Comparison of ENCODE assay signal across 13 mouse cellular contexts in the genomic region with DNA sequence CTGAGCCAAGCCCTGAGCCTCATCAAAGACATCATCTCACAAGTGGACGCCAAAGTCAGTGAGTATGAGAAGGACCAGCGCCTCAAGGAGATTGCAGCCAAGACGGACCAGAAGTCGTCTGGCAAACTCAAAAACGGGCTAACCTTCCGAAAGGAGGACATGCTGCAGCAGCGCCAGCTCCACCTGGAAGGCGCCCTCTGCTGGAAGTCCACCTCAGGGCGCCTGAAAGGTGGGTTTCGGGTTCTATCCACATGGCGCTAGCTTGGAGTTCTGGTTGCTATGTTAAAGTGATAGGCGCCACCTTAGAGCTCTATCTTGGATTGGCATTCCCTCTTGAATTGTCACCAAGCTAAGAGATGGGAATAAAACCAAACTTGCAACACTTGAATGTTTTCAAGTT. TPM values are rescaled to one million over a fixed set of nuclear protein-coding genes. Genes with fewer than 3 reads are reported as not detected.
DNase-seq lines count a peak whose midpoint lies in the region; ATAC-seq and TF ChIP-seq lines count a peak whose summit lies in the region.
"Had no signal": no experiment of that assay in that cellular context is flagged by ENCODE, and none has a peak within 500 bp of the region (broad histone marks: within the 10 kb centered on the region; RNA-seq: fewer than 3 reads in every experiment).

No protein-coding gene starts in this region.

- ATAC-seq in hindbrain, embryonic 11.5 days (ENCODE audit: low FRiP score) = no peak
- no peak for ATAC-seq in hindbrain, embryonic 12.5 days (ENCODE audit: low FRiP score)
- no peak for ATAC-seq in stomach, postnatal 0 days (ENCODE audit: low FRiP score, low TSS enrichment)
- ATAC-seq: activated CD4-positive, CD25-positive, alpha-beta regulatory T cell, adult 4 months; midbrain, embryonic 15.5 days had no signal

- TF ChIP-seq CTCF in stomach, postnatal 0 days (IDR thresholded peaks at IDR 0.05; ENCODE audit: low read depth) = peak; percentile 65

- no peak for TF ChIP-seq EP300 in stomach, postnatal 0 days (optimal IDR thresholded peaks at IDR 0.05)

- H3K4me2 ChIP-seq in hindbrain, embryonic 11.5 days (replicated peaks; ENCODE audit: low read depth, low read length) = no peak overlapping the region
- H3K4me2 ChIP-seq in hindbrain, embryonic 12.5 days (replicated peaks) = no peak overlapping the region
- no peak overlapping the region for H3K4me2 ChIP-seq in stomach, postnatal 0 days (replicated peaks; ENCODE audit: low read depth)
- H3K4me2 ChIP-seq: hindbrain, embryonic 14.5 days; midbrain, embryonic 15.5 days had no signal

- H3K9ac ChIP-seq in hindbrain, embryonic 11.5 days (ENCODE audit: low read depth, low read length) = no peak overlapping the region
- no peak overlapping the region for H3K9ac ChIP-seq in hindbrain, embryonic 12.5 days
- no peak overlapping the region for H3K9ac ChIP-seq in stomach, postnatal 0 days (ENCODE audit: low read length)
- H3K9ac ChIP-seq: hindbrain, embryonic 14.5 days; midbrain, embryonic 15.5 days had no signal

- 0 out of 2 replicates have a peak, but pooled peaks cover 8% of the 10 kb centered on the region for H3K36me3 ChIP-seq in hindbrain, embryonic 11.5 days (ENCODE audit: control insufficient read depth, insufficient read depth, low read length)
- peaks cover 78% of the 10 kb centered on the region for H3K36me3 ChIP-seq in hindbrain, embryonic 12.5 days
- H3K36me3 ChIP-seq in stomach, postnatal 0 days (ENCODE audit: control insufficient read depth, insufficient read depth, low read length) = peaks cover 20% of the 10 kb centered on the region; the same call in 1 of the 2 replicates

- H3K27ac ChIP-seq in hindbrain, embryonic 11.5 days (ENCODE audit: low read depth, low read length) = no peak overlapping the region
- H3K27ac ChIP-seq in hindbrain, embryonic 12.5 days = no peak overlapping the region
- H3K27ac ChIP-seq in stomach, postnatal 0 days (replicated peaks) = no peak overlapping the region
- H3K27ac ChIP-seq: hindbrain, embryonic 14.5 days; midbrain, embryonic 15.5 days had no signal

- no peaks in the 10 kb centered on the region for H3K27me3 ChIP-seq in hindbrain, embryonic 11.5 days (ENCODE audit: control insufficient read depth, insufficient read depth, low read length)
- H3K27me3 ChIP-seq in hindbrain, embryonic 12.5 days = no peaks in the 10 kb centered on the region
- no peaks in the 10 kb centered on the region for H3K27me3 ChIP-seq in stomach, postnatal 0 days (ENCODE audit: control insufficient read depth, insufficient read depth, low read length)
- H3K27me3 ChIP-seq: midbrain, embryonic 15.5 days had no signal

- H3K4me3 ChIP-seq in hindbrain, embryonic 11.5 days (ENCODE audit: low read depth, low read length) = no peak overlapping the region
- no peak overlapping the region for H3K4me3 ChIP-seq in hindbrain, embryonic 12.5 days
- H3K4me3 ChIP-seq in stomach, postnatal 0 days (ENCODE audit: low read depth, low read length) = no peak overlapping the region
- H3K4me3 ChIP-seq: midbrain, embryonic 15.5 days had no signal

- DNase-seq in hindbrain, embryonic 11.5 days (ENCODE audit: low spot score) = peak; percentile 30
- peak; percentile 13 to 49 for DNase-seq in spleen, postnatal 10 days (ENCODE audit: low spot score in 2 of 2)
- DNase-seq in spleen, adult 12 weeks (ENCODE audit: low spot score) = no peak
- DNase-seq in ZHBTc4 (ENCODE audit: low read depth, low spot score) = peak; percentile 78
- peak; percentile 35 for DNase-seq in stomach, postnatal 0 days (ENCODE audit: low spot score)
- DNase-seq in right cerebral cortex, postnatal 4 days = no peak
- DNase-seq in gastrocnemius, postnatal 25 days = no peak

- 76% methylated on average over 12 of the region's 12 CpGs for whole genome bisulfite sequencing in hindbrain, embryonic 11.5 days
- 79% methylated on average over 12 of the region's 12 CpGs for WGBS in hindbrain, embryonic 12.5 days
- WGBS in stomach, postnatal 0 days = 73% methylated on average over 12 of the region's 12 CpGs

- no peaks in the 10 kb centered on the region for H3K9me3 ChIP-seq in hindbrain, embryonic 11.5 days (ENCODE audit: control insufficient read depth, low read length)
- no peaks in the 10 kb centered on the region for H3K9me3 ChIP-seq in hindbrain, embryonic 12.5 days (replicated peaks)
- no peaks in the 10 kb centered on the region for H3K9me3 ChIP-seq in stomach, postnatal 0 days (ENCODE audit: control insufficient read depth, low read length)
- H3K9me3 ChIP-seq: midbrain, embryonic 15.5 days had no signal

- H3K4me1 ChIP-seq in hindbrain, embryonic 11.5 days (replicated peaks; ENCODE audit: control insufficient read depth, insufficient read depth, low read length) = no peaks in the 10 kb centered on the region
- no peaks in the 10 kb centered on the region for H3K4me1 ChIP-seq in hindbrain, embryonic 12.5 days
- H3K4me1 ChIP-seq in stomach, postnatal 0 days (replicated peaks; ENCODE audit: control insufficient read depth, insufficient read depth) = no peaks in the 10 kb centered on the region
- H3K4me1 ChIP-seq: midbrain, embryonic 15.5 days had no signal

RNA-seq across cellular contexts. Expression of a gene that starts 28.0 kb away (rescaled TPM):
- 2.4 and 3.1 TPM in 2 replicates for polyA plus RNA-seq in hindbrain, embryonic 11.5 days (2014; fragmentation: Nextera tagmentation; extraction: Ambion mirVana)
- 3.7 and 4.3 TPM in 2 replicates for polyA plus RNA-seq in hindbrain, embryonic 12.5 days (2016; fragmentation: Nextera tagmentation; extraction: Ambion mirVana)
- 11.6 and 15.4 TPM in 2 replicates for polyA plus RNA-seq in stomach, postnatal 0 days (2015; fragmentation: Nextera tagmentation; extraction: Ambion mirVana)
- total RNA-seq in gastrocnemius, postnatal 25 days (2021) = 1 to 10 TPM; 2.5 to 3.1 TPM

RNA-seq across cellular contexts. Expression of a gene that starts 31.2 kb away (rescaled TPM):
- polyA plus RNA-seq in hindbrain, embryonic 11.5 days (2014; fragmentation: Nextera tagmentation; extraction: Ambion mirVana) = not detected in 2 replicates
- not detected in 2 replicates for polyA plus RNA-seq in hindbrain, embryonic 12.5 days (2016; fragmentation: Nextera tagmentation; extraction: Ambion mirVana)
- 0.46 and 1.1 TPM in 2 replicates for polyA plus RNA-seq in stomach, postnatal 0 days (2015; fragmentation: Nextera tagmentation; extraction: Ambion mirVana)
- not detected for total RNA-seq in gastrocnemius, postnatal 25 days (2021)
- total RNA-seq: gastrocnemius, adult 18-20 months; left cerebral cortex, postnatal 25 days had no signal
- polyA plus RNA-seq: activated CD4-positive, CD25-positive, alpha-beta regulatory T cell, adult 4 months had no signal

RNA-seq across cellular contexts. Expression of a gene that starts 46.7 kb away (rescaled TPM):
- 9.2 and 10.9 TPM in 2 replicates for polyA plus RNA-seq in hindbrain, embryonic 11.5 days (2014; fragmentation: Nextera tagmentation; extraction: Ambion mirVana)
- polyA plus RNA-seq in hindbrain, embryonic 12.5 days (2016; fragmentation: Nextera tagmentation; extraction: Ambion mirVana) = 13.7 and 15.6 TPM in 2 replicates
- 5.5 TPM in 2 replicates for polyA plus RNA-seq in stomach, postnatal 0 days (2015; fragmentation: Nextera tagmentation; extraction: Ambion mirVana)
- total RNA-seq in gastrocnemius, postnatal 25 days (2021) = 10 to 100 TPM in 1 of 2 experiments, 1 to 10 TPM in 1; 10.0 to 10.5 TPM

RNA-seq across cellular contexts. Expression of a gene that starts 53.4 kb away (rescaled TPM):
- polyA plus RNA-seq in hindbrain, embryonic 11.5 days (2014; fragmentation: Nextera tagmentation; extraction: Ambion mirVana) = 31.2 and 39.3 TPM in 2 replicates
- 77.9 and 79.9 TPM in 2 replicates for polyA plus RNA-seq in hindbrain, embryonic 12.5 days (2016; fragmentation: Nextera tagmentation; extraction: Ambion mirVana)
- polyA plus RNA-seq in stomach, postnatal 0 days (2015; fragmentation: Nextera tagmentation; extraction: Ambion mirVana) = 19.1 and 21.3 TPM in 2 replicates
- total RNA-seq in gastrocnemius, postnatal 25 days (2021) = 10 to 100 TPM; 24.2 to 24.6 TPM

Comparison
In these comparisons a context has a peak if more than half of its experiments do, and no peak if none do; other contexts are left out.
1. DNase-seq: peak in hindbrain, embryonic 11.5 days (single experiment), spleen, postnatal 10 days (2 of 2), ZHBTc4 (single experiment) and stomach, postnatal 0 days (single experiment); none in spleen, adult 12 weeks (single experiment), right cerebral cortex, postnatal 4 days (single experiment) and gastrocnemius, postnatal 25 days (single experiment).